In the genomic region with DNA sequence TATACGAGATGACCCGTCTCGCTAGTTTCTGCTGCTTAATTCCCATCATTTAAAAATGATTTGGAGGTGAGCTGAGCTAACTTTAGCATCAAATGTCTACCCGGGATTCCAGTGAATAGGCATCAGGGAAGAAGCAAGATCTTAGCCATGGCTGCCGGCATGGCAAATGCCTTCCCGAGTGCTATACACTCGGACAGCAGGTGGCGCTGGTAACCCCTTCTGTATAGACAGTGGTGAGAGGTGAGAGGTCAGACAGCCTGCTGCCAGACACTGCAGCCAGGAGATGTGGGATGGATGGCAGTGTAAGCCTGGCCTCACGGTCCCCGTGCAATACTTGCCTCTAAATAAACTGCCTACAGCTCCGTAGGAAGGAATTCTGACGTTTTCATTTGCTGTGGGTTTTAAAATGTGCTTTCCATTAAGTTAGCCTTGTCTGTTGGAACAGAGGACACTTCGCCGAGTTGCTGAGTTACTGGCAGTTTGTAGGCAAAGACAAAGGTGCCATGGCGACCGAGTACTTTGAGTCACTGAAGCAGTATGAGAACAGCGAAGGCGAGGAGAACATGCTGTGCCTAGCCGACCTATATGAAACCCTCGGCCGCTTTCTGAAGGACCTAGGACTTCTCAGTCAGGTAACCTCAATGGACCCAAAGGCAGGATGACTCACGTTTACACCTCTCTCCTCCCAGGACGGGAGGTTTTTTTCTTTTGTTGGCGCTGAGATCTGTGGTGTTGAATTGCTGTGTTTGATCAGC, we compare ENCODE assay signal across 8 mouse cellular contexts. TPM values are rescaled to one million over a fixed set of nuclear protein-coding genes. Genes with fewer than 3 reads are reported as not detected.
DNase-seq lines count a peak whose midpoint lies in the region; ATAC-seq and TF ChIP-seq lines count a peak whose summit lies in the region.

No protein-coding gene starts in this region.

- H3K4me2 ChIP-seq in liver, embryonic 16.5 days (ENCODE audit: low read depth, low read length): no peak overlapping the region; the same call in 1 of the 2 replicates

- H3K9me3 ChIP-seq in E14TG2a.4 (ENCODE audit: low read length): no peaks in the 10 kb centered on the region
- no peaks in the 10 kb centered on the region for H3K9me3 ChIP-seq in heart, embryonic 10.5 days
- H3K9me3 ChIP-seq in liver, embryonic 16.5 days (replicated peaks; ENCODE audit: control insufficient read depth, low read length): no peaks in the 10 kb centered on the region

- DNase-seq in adrenal gland, adult 8-10 months: peak; percentile 49
- peak; percentile 82 for DNase-seq in embryo, embryonic 9.5 days (ENCODE audit: extremely low spot score)
- DNase-seq in heart, embryonic 10.5 days (ENCODE audit: low spot score): peak; percentile 87
- peak; percentile 48 for DNase-seq in large intestine, adult 2 months (ENCODE audit: low read depth, low spot score)
- peak; percentile 62 for DNase-seq in retina, postnatal 7 days (ENCODE audit: low read depth, low spot score)
- peak; percentile 60 to 72 for DNase-seq in urinary bladder, adult 18-20 months (ENCODE audit: low spot score in 2 of 2)

- peak; percentile 73 for TF ChIP-seq CTCF in E14TG2a.4 (conservative IDR thresholded peaks at IDR 0.05; ENCODE audit: low read length)

- H3K4me3 ChIP-seq in E14TG2a.4 (replicated peaks; ENCODE audit: low read length): peak overlapping the region; percentile 51
- H3K4me3 ChIP-seq in heart, embryonic 10.5 days: no peak overlapping the region
- H3K4me3 ChIP-seq in liver, embryonic 16.5 days (ENCODE audit: low read depth, low read length): no peak overlapping the region

- no peaks in the 10 kb centered on the region for H3K27me3 ChIP-seq in E14TG2a.4 (ENCODE audit: insufficient read depth, low read length)
- H3K27me3 ChIP-seq in heart, embryonic 10.5 days (ENCODE audit: insufficient read depth, poor library complexity, severe bottlenecking): no peaks in the 10 kb centered on the region
- H3K27me3 ChIP-seq in liver, embryonic 16.5 days (ENCODE audit: control insufficient read depth, insufficient read depth, low read depth, low read length): no peaks in the 10 kb centered on the region

- no peak overlapping the region for H3K9ac ChIP-seq in liver, embryonic 16.5 days (ENCODE audit: low read depth, low read length)

- no peaks in the 10 kb centered on the region for H3K36me3 ChIP-seq in E14TG2a.4 (ENCODE audit: insufficient read depth, low read length)
- peaks cover 32% of the 10 kb centered on the region for H3K36me3 ChIP-seq in heart, embryonic 10.5 days
- no peaks in the 10 kb centered on the region for H3K36me3 ChIP-seq in liver, embryonic 16.5 days (ENCODE audit: control insufficient read depth, insufficient read depth)

- peak; percentile 72 for ATAC-seq in liver, embryonic 16.5 days (ENCODE audit: low read depth)

- WGBS in heart, embryonic 10.5 days: 49% methylated on average over 24 of the region's 24 CpGs
- 48% methylated on average over 24 of the region's 24 CpGs for whole genome bisulfite sequencing in large intestine, adult 2 months
- WGBS in liver, embryonic 16.5 days (ENCODE audit: insufficient replicate concordance): 46% methylated on average over 24 of the region's 24 CpGs

- H3K27ac ChIP-seq in heart, embryonic 10.5 days: no peak overlapping the region
- peak overlapping the region; percentile 50 for H3K27ac ChIP-seq in liver, embryonic 16.5 days (ENCODE audit: low read length)

- H3K4me1 ChIP-seq in E14TG2a.4 (replicated peaks; ENCODE audit: low read depth, low read length): peaks cover 48% of the 10 kb centered on the region
- 0 out of 2 replicates have a peak, but pooled peaks cover 6% of the 10 kb centered on the region for H3K4me1 ChIP-seq in heart, embryonic 10.5 days
- H3K4me1 ChIP-seq in liver, embryonic 16.5 days (ENCODE audit: control insufficient read depth, low read depth, low read length): no peaks in the 10 kb centered on the region

RNA-seq across cellular contexts. Expression of a gene that starts 5.0 kb away (rescaled TPM):
- total RNA-seq in adrenal gland, adult 8-10 months (2022): not detected
- polyA plus RNA-seq in heart, embryonic 10.5 days (2016; fragmentation: Nextera tagmentation; extraction: Ambion mirVana): not detected in 2 replicates
- polyA plus RNA-seq in large intestine, adult 2 months (2012; rRNA removed): not detected in 2 replicates
- polyA plus RNA-seq in liver, embryonic 16.5 days (2015; fragmentation: Nextera tagmentation; extraction: Ambion mirVana): not detected in 2 replicates

RNA-seq across cellular contexts. Expression of a gene that starts 27.5 kb away (rescaled TPM):
- 10 to 100 TPM; 44.4 to 55.0 (median 47.9) TPM for total RNA-seq in adrenal gland, adult 8-10 months (2022)
- polyA plus RNA-seq in heart, embryonic 10.5 days (2016; fragmentation: Nextera tagmentation; extraction: Ambion mirVana): 39.2 and 49.6 TPM in 2 replicates
- 19.6 and 21.5 TPM in 2 replicates for polyA plus RNA-seq in large intestine, adult 2 months (2012; rRNA removed)
- polyA plus RNA-seq in liver, embryonic 16.5 days (2015; fragmentation: Nextera tagmentation; extraction: Ambion mirVana): 17.3 and 18.2 TPM in 2 replicates

RNA-seq across cellular contexts. Expression of a gene that starts 27.7 kb away (rescaled TPM):
- total RNA-seq in adrenal gland, adult 8-10 months (2022): 10 to 100 TPM; 33.2 to 69.5 (median 51.8) TPM
- 9.1 and 10.1 TPM in 2 replicates for polyA plus RNA-seq in heart, embryonic 10.5 days (2016; fragmentation: Nextera tagmentation; extraction: Ambion mirVana)
- polyA plus RNA-seq in large intestine, adult 2 months (2012; rRNA removed): 20.9 and 43.6 TPM in 2 replicates
- polyA plus RNA-seq in liver, embryonic 16.5 days (2015; fragmentation: Nextera tagmentation; extraction: Ambion mirVana): 32.5 and 35.5 TPM in 2 replicates

RNA-seq across cellular contexts. Expression of a gene that starts 33.1 kb away (rescaled TPM):
- total RNA-seq in adrenal gland, adult 8-10 months (2022): 10 to 100 TPM in 1 of 4 experiments, 1 to 10 TPM in 3; 5.4 to 12.6 (median 7.6) TPM
- 4.7 and 5.4 TPM in 2 replicates for polyA plus RNA-seq in heart, embryonic 10.5 days (2016; fragmentation: Nextera tagmentation; extraction: Ambion mirVana)
- 2.3 and 3.1 TPM in 2 replicates for polyA plus RNA-seq in large intestine, adult 2 months (2012; rRNA removed)
- 0.90 and 1.2 TPM in 2 replicates for polyA plus RNA-seq in liver, embryonic 16.5 days (2015; fragmentation: Nextera tagmentation; extraction: Ambion mirVana)
